Mouse (Mus musculus) stomach, postnatal 0 days (tissue): Measurements from ENCODE around the gene Inpp5e.

ENCODE experiments used
- CTCF ChIP-seq: IDR thresholded peaks from 2 replicates; pipeline ENCODE4 v1.5.1; 2016; ENCODE audit warnings: antibody characterized with exemption, low read depth, mild to moderate bottlenecking, moderate library complexity
- EP300 ChIP-seq: optimal IDR thresholded peaks from 2 replicates; pipeline ENCODE3; 2016; ENCODE audit warnings: antibody characterized with exemption

DNA sequence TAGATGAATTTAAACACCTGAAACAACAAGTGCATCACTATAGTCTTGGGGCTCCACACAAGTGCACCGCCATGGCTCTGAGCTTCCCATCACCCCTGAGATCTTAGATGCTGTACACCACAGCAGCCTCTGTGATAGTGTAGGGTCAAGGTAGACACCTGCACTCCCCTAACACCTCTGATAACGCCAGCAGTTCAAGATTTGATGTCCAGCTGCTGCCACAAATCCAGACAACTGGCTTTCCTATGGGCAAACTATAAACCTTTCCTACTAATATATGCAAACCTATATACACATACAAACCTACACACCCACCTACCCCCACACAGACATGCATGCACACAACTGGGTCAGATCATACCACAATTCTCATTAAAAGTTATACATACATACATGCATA lies 15.5 kb upstream of the Inpp5e start:
- TF ChIP-seq CTCF (no peak), EP300 (no peak)
